Mouse (Mus musculus) heart, embryonic 13.5 days (tissue): ENCODE results near the gene Gm20425. TPM values are rescaled to one million over a fixed set of nuclear protein-coding genes. Genes with fewer than 3 reads are reported as not detected.

Source experiments
- polyA plus RNA-seq: library from polyadenylated mRNA; unstranded; fragments of >200 nt; fragmentation: Nextera tagmentation; extraction: Ambion mirVana; gene quantifications from 2 replicates; pipeline ENCODE4 v1.2.1, GENCODE M21; 2015

Gene Gm20425
- polyA plus RNA-seq, 1 experiment from 2014 or later: not detected

Other genes with a start within 250 kb of the Gm20425 start
- gene Slco2a1, start 241.6 kb downstream of the Gm20425 start, polyA plus RNA-seq: 5.7 and 7.2 TPM in 2 replicates
- 1.6 and 2.5 TPM in 2 replicates for gene Rab6b, start 118.5 kb downstream of the Gm20425 start, polyA plus RNA-seq
- 42.6 and 48.5 TPM in 2 replicates for gene Srprb, start 28.2 kb downstream of the Gm20425 start, polyA plus RNA-seq
- 45.3 and 111 TPM in 2 replicates for gene Trf, start 137 bp upstream of the Gm20425 start, polyA plus RNA-seq
- 2.3 and 3.5 TPM in 2 replicates for gene 1300017J02Rik, start 74.8 kb upstream of the Gm20425 start, polyA plus RNA-seq
- gene Topbp1, start 74.9 kb upstream of the Gm20425 start, polyA plus RNA-seq: 39.8 and 42.4 TPM in 2 replicates
- gene Cdv3, start 135.5 kb upstream of the Gm20425 start, polyA plus RNA-seq: 87.5 and 92.2 TPM in 2 replicates